Mouse (Mus musculus) CD8-positive naive resting alpha-beta T cell, adult 2 months (primary cell): Measurements from ENCODE around the gene Ephx1.
"Not testable (repeated sequence)": the region's sequence is repeated elsewhere in the genome, so short reads cannot be mapped to it uniquely, and the experiment has no call there.

Source experiments
- DNase-seq, 2 experiments: peaks; one replicate each; pipeline ENCODE4 v3.0.0; 2022; ENCODE audit warnings: low read depth in 2 of 2, low spot score in 2 of 2

Ephx1 gene

GRCm38 (mm10) chr1:181020756-181021487 lies at the start of gene Ephx1:
Gene Ephx1, minus strand, starts transcription at chr1:181020904.
- no peak for DNase-seq

GRCm38 (mm10) chr1:181069671-181070070 lies 49.0 kb upstream of the Ephx1 start:
- no peak for DNase-seq

GRCm38 (mm10) chr1:181068344-181068743 lies 47.6 kb upstream of the Ephx1 start:
- no peak for DNase-seq

- DNase-seq = no peak
These were observed 43.9 kb upstream of the Ephx1 start for GRCm38 (mm10) chr1:181064648-181065047.

GRCm38 (mm10) chr1:181063991-181064390 lies 43.3 kb upstream of the Ephx1 start:
- no peak for DNase-seq

- DNase-seq = no peak
These were observed 41.2 kb upstream of the Ephx1 start for GRCm38 (mm10) chr1:181061784-181062485.

GRCm38 (mm10) chr1:181052898-181053297 lies 32.2 kb upstream of the Ephx1 start:
- no peak for DNase-seq

- no peak for DNase-seq
These were observed 30.2 kb upstream of the Ephx1 start, which contains the start of gene 9130409I23Rik for GRCm38 (mm10) chr1:181050937-181051336. Gene 9130409I23Rik, plus strand, starts transcription at chr1:181051237.

GRCm38 (mm10) chr1:181049328-181049842 lies 28.7 kb upstream of the Ephx1 start:
- no peak for DNase-seq

GRCm38 (mm10) chr1:181047520-181047919 lies 26.8 kb upstream of the Ephx1 start:
- DNase-seq = no peak

GRCm38 (mm10) chr1:181039652-181040051 lies 18.9 kb upstream of the Ephx1 start:
- DNase-seq = peak; percentile 27 to 32

GRCm38 (mm10) chr1:181037623-181038022 lies 16.9 kb upstream of the Ephx1 start:
- no peak for DNase-seq

GRCm38 (mm10) chr1:181035015-181035778 lies 14.5 kb upstream of the Ephx1 start:
- not testable (repeated sequence) for DNase-seq

- peak; percentile 82 to 90 for DNase-seq
These were observed 1.6 kb upstream of the Ephx1 start for GRCm38 (mm10) chr1:181022265-181022664.

GRCm38 (mm10) chr1:181021488-181021865 lies 773 bp upstream of the Ephx1 start:
- no peak for DNase-seq

- no peak for DNase-seq
These were observed 2.7 kb downstream of the Ephx1 start for GRCm38 (mm10) chr1:181017890-181018420.

GRCm38 (mm10) chr1:181017212-181017711 lies 3.4 kb downstream of the Ephx1 start:
- peak; percentile 76 to 86 for DNase-seq

GRCm38 (mm10) chr1:181016532-181017131 lies 4.1 kb downstream of the Ephx1 start:
- peak in 1 of 2 experiments; percentile 56 for DNase-seq

- DNase-seq = no peak
These were observed 4.7 kb downstream of the Ephx1 start for GRCm38 (mm10) chr1:181016045-181016444.

- no peak for DNase-seq
These were observed 5.1 kb downstream of the Ephx1 start for GRCm38 (mm10) chr1:181015558-181015957.
